Mouse (Mus musculus) limb, embryonic 14.5 days (tissue): ENCODE measurements at regions not wholly inside any gene's neighbourhood (a gene's known extent, or its start where the extent isn't known, plus 50 kb on each side); places are given as distances from the start of the nearest gene placed in this dataset.

Experiments
- ATAC-seq: fragments of 200-750 bp; cut with Nextera tagmentation; 2 replicates; pipeline ENCODE4 v1.8.0; 2017; ENCODE audit warnings: low read depth, moderate number of reproducible peaks, moderate TSS enrichment; ENCODE audit not compliant: low FRiP score
- DNase-seq: peaks from one replicate; pipeline ENCODE4 v3.0.0-alpha.2; 2015; ENCODE audit warnings: low spot score
- H3K27ac ChIP-seq: fragments of 300-500 bp; sonication (generic); replicated peaks from 2 replicates; pipeline ENCODE4 v1.5.1; 2014; ENCODE audit warnings: low read depth, mild to moderate bottlenecking, low read length, moderate library complexity, mixed read lengths
- H3K27me3 ChIP-seq: fragments of 300-500 bp; sonication (generic); 2 replicates; pipeline ENCODE4 v1.6.1; 2014; ENCODE audit warnings: low read length, mixed read lengths; ENCODE audit not compliant: control insufficient read depth, insufficient read depth
- H3K36me3 ChIP-seq: fragments of 300-500 bp; sonication (generic); 2 replicates; pipeline ENCODE4 v1.6.1; 2014; ENCODE audit warnings: mild to moderate bottlenecking, low read length, moderate library complexity, mixed read lengths; ENCODE audit not compliant: control insufficient read depth, insufficient read depth
- H3K4me1 ChIP-seq: fragments of 300-500 bp; sonication (generic); 2 replicates; pipeline ENCODE4 v1.6.1; 2014; ENCODE audit warnings: antibody characterized with exemption, low read length, mixed read lengths; ENCODE audit not compliant: control insufficient read depth, insufficient read depth
- H3K4me2 ChIP-seq: fragments of 300-500 bp; sonication (generic); replicated peaks from 2 replicates; pipeline ENCODE4 v1.6.1; 2014; ENCODE audit warnings: low read depth, mild to moderate bottlenecking, low read length, moderate library complexity; ENCODE audit not compliant: severe bottlenecking
- H3K4me3 ChIP-seq: fragments of 300-500 bp; sonication (generic); replicated peaks from 2 replicates; pipeline ENCODE4 v1.5.1; 2014; ENCODE audit warnings: low read length
- H3K9ac ChIP-seq: fragments of 300-500 bp; sonication (generic); 2 replicates; pipeline ENCODE4 v1.6.1; 2014; ENCODE audit warnings: mild to moderate bottlenecking, low read depth, low read length, moderate library complexity; ENCODE audit not compliant: severe bottlenecking
- H3K9me3 ChIP-seq: fragments of 300-500 bp; sonication (generic); 2 replicates; pipeline ENCODE4 v1.6.1; 2016; ENCODE audit warnings: low read length; ENCODE audit not compliant: control insufficient read depth
- POLR2A ChIP-seq: fragments of 200-500 bp; IDR thresholded peaks from 2 replicates; pipeline ENCODE4 v1.8.0; 2012; ENCODE audit warnings: inconsistent platforms, mild to moderate bottlenecking, moderate library complexity, borderline replicate concordance; ENCODE audit not compliant: insufficient read depth, insufficient read length; ENCODE audit errors: extremely low read depth
- WGBS: fragments of 180-500 bp; shearing (Covaris S2); extraction: QIAGEN DNeasy Blood & Tissue Kit; methylation state at CpG from one replicate; pipeline ENCODE4 v1.1.7; 2014; 5-methylcytosine and 5-hydroxymethylcytosine counted together

- Histone ChIP-seq H3K4me3 (no peak overlapping the region), H3K4me1 (peaks cover 14% of the 10 kb centered on the region), H3K36me3 (no peaks in the 10 kb centered on the region), H3K27me3 (no peaks in the 10 kb centered on the region), H3K27ac (no peak overlapping the region), H3K4me2 (no peak overlapping the region), H3K9ac (no peak overlapping the region), H3K9me3 (no peaks in the 10 kb centered on the region)
- DNase-seq (no peak), ATAC-seq (no peak)
- no peak for TF ChIP-seq POLR2A
- WGBS: 75% methylated on average over 12 of the region's 12 CpGs
Measured at GRCm38 (mm10) chr12:71775126-71775525, 55.8 kb upstream of the Daam1 start.

DNA sequence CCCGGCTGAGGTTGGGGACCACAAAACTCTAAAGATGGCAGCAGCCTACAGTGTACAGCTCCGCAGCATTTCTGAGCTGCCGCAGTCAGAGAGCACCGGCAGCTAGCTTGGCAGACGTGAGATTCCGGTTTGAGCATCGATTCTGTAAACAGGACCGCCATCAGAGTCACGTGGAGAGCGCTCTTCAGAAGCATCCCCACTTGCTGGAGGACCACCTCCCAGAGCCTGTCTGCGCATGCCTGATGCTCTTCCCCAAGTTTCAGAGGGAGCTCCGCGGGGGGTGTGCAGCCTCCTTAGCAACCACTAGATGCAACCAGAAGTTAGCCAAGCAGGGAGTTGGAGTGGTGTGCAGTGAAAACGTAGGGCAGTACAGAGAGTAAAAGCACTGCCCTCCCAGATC, 52.7 kb upstream of the Daam1 start:
- Histone ChIP-seq H3K4me1 (peaks cover 10% of the 10 kb centered on the region), H3K4me2 (peak overlapping the region; percentile 20), H3K27ac (no peak overlapping the region), H3K9me3 (no peaks in the 10 kb centered on the region), H3K9ac (no peak overlapping the region), H3K4me3 (no peak overlapping the region), H3K36me3 (no peaks in the 10 kb centered on the region), H3K27me3 (no peaks in the 10 kb centered on the region)
- WGBS: 27% methylated on average over 14 of the region's 14 CpGs
- no peak for TF ChIP-seq POLR2A
- DNase-seq (no peak), ATAC-seq (no peak)

- ATAC-seq: no peak
Measured at GRCm38 (mm10) chr12:71778948-71779347, 51.9 kb upstream of the Daam1 start.

GRCm38 (mm10) chr12:71779418-71779817, 51.5 kb upstream of the Daam1 start:
- DNase-seq (no peak), ATAC-seq (no peak)
- 17% methylated on average over 6 of the region's 6 CpGs for WGBS

More at GRCm38 (mm10) chr12:71778948-71779347, 51.9 kb upstream of the Daam1 start:
- H3K27me3 ChIP-seq: no peaks in the 10 kb centered on the region
- peaks cover 9% of the 10 kb centered on the region; the same call in 1 of the 2 replicates for H3K4me1 ChIP-seq
- H3K4me2 ChIP-seq: no peak overlapping the region
- DNase-seq: no peak
- no peak overlapping the region for H3K9ac ChIP-seq
- H3K4me3 ChIP-seq: no peak overlapping the region
- no peaks in the 10 kb centered on the region for H3K9me3 ChIP-seq
- TF ChIP-seq POLR2A: no peak
- no peaks in the 10 kb centered on the region for H3K36me3 ChIP-seq
- no peak overlapping the region for H3K27ac ChIP-seq
- 37% methylated on average over 3 of the region's 3 CpGs for WGBS

More at GRCm38 (mm10) chr12:71779418-71779817, 51.5 kb upstream of the Daam1 start:
- no peaks in the 10 kb centered on the region for H3K36me3 ChIP-seq
- no peak for TF ChIP-seq POLR2A
- no peaks in the 10 kb centered on the region for H3K9me3 ChIP-seq
- H3K4me2 ChIP-seq: no peak overlapping the region
- H3K4me3 ChIP-seq: no peak overlapping the region
- H3K27me3 ChIP-seq: no peaks in the 10 kb centered on the region
- peaks cover 9% of the 10 kb centered on the region; the same call in 1 of the 2 replicates for H3K4me1 ChIP-seq
- no peak overlapping the region for H3K9ac ChIP-seq
- no peak overlapping the region for H3K27ac ChIP-seq
